Mouse (Mus musculus) limb, embryonic 10.5 days (tissue): Measurements from ENCODE around the gene Lasp1. TPM values are rescaled to one million over a fixed set of nuclear protein-coding genes. Genes with fewer than 3 reads are reported as not detected.
"Not testable (repeated sequence)": the region's sequence is repeated elsewhere in the genome, so short reads cannot be mapped to it uniquely, and the experiment has no call there.

Source experiments
- DNase-seq: peaks from one replicate; pipeline ENCODE4 v3.0.0-alpha.2; 2017; ENCODE audit warnings: low spot score
- H3K27ac ChIP-seq: fragments of 300-500 bp; sonication (generic); 2 replicates; pipeline ENCODE4 v1.5.1; 2016; ENCODE audit warnings: mild to moderate bottlenecking
- H3K27me3 ChIP-seq: fragments of 300-500 bp; sonication (generic); 2 replicates; pipeline ENCODE4 v1.6.1; 2016; ENCODE audit warnings: low read depth, mild to moderate bottlenecking; ENCODE audit not compliant: poor library complexity, severe bottlenecking
- H3K36me3 ChIP-seq: fragments of 300-500 bp; sonication (generic); 2 replicates; pipeline ENCODE4 v1.6.1; 2016; ENCODE audit warnings: mild to moderate bottlenecking, moderate library complexity
- H3K4me1 ChIP-seq: fragments of 300-500 bp; sonication (generic); 2 replicates; pipeline ENCODE4 v1.6.1; 2016
- H3K4me3 ChIP-seq: fragments of 300-500 bp; sonication (generic); 2 replicates; pipeline ENCODE4 v1.5.1; 2016; ENCODE audit warnings: mild to moderate bottlenecking, moderate library complexity
- H3K9me3 ChIP-seq: fragments of 300-500 bp; sonication (generic); replicated peaks from 2 replicates; pipeline ENCODE4 v1.6.1; 2016; ENCODE audit warnings: mild to moderate bottlenecking
- WGBS: fragments of 180-500 bp; shearing (Covaris S2); methylation state at CpG from one replicate; pipeline ENCODE4 v1.1.7; 2016; 5-methylcytosine and 5-hydroxymethylcytosine counted together
- polyA plus RNA-seq: library from polyadenylated mRNA; unstranded; fragments of >200 nt; fragmentation: Nextera tagmentation; extraction: Ambion mirVana; gene quantifications from 2 replicates; pipeline ENCODE4 v1.2.1, GENCODE M21; 2016

The Lasp1 gene
- polyA plus RNA-seq, 1 experiment from 2014 or later: 110 TPM

DNA sequence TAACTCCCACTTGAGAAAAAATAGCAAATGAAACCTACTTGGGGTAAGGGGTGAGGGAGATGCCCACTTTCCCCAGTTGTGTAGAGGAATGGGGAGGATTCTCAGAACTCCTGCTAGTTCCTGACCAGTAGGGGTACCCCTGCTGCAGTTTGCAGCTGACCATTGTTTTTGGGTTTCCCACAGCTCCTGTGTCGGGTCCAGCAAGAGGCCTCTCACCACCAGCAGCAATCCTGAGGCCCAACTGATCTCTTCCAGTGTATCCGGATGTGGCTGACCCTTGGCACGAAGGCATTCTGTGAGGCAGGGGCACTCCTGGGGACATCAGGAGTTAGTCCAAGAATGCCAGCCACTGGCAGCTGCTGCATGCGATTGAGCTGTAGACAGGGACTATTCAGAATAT lies 43.2 kb downstream of the Lasp1 start:
- H3K27me3 ChIP-seq: no peaks in the 10 kb centered on the region
- peaks cover 23% of the 10 kb centered on the region for H3K36me3 ChIP-seq
- DNase-seq: peak; percentile 42
- H3K27ac ChIP-seq: peak overlapping the region; percentile 94
- peak overlapping the region; percentile 67 for H3K4me3 ChIP-seq
- H3K9me3 ChIP-seq: no peaks in the 10 kb centered on the region
- peaks cover 30% of the 10 kb centered on the region for H3K4me1 ChIP-seq
- 50% methylated on average over 4 of the region's 4 CpGs for WGBS

GRCm38 (mm10) chr11:97850367-97850766 lies 51.6 kb downstream of the Lasp1 start:
- DNase-seq: no peak
- H3K27ac ChIP-seq: no peak overlapping the region

DNA sequence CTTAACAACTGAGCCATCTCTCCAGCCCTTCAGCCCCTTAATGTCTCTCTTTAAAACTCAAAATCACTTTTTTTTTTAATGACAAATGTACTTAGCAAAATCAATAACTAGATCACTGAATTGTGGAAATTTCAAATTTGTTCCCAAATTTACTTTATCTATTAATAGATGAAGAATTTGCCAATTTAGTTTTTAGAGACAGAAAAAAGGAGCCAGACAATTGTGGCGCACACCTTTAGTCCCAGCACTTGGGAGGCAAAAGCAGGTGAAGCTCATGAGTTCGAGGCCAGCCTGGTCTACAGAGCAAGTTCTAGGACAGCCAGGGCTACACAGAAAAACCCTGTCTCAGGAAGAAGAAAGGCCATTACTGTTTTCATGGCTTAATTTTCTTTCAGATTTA lies 52.8 kb downstream of the Lasp1 start:
- DNase-seq: no peak
- no peaks in the 10 kb centered on the region for H3K4me1 ChIP-seq
- no peaks in the 10 kb centered on the region for H3K36me3 ChIP-seq
- 92% methylated on average over 2 of the region's 2 CpGs for WGBS
- no peak overlapping the region for H3K4me3 ChIP-seq
- H3K9me3 ChIP-seq: no peaks in the 10 kb centered on the region
- no peak overlapping the region for H3K27ac ChIP-seq
- H3K27me3 ChIP-seq: no peaks in the 10 kb centered on the region

More at GRCm38 (mm10) chr11:97850367-97850766, 51.6 kb downstream of the Lasp1 start:
- Histone ChIP-seq H3K9me3 (no peaks in the 10 kb centered on the region), H3K4me1 (no peaks in the 10 kb centered on the region), H3K4me3 (no peak overlapping the region), H3K36me3 (no peaks in the 10 kb centered on the region), H3K27me3 (no peaks in the 10 kb centered on the region)
- WGBS: 74% methylated on average over 6 of the region's 6 CpGs

DNA sequence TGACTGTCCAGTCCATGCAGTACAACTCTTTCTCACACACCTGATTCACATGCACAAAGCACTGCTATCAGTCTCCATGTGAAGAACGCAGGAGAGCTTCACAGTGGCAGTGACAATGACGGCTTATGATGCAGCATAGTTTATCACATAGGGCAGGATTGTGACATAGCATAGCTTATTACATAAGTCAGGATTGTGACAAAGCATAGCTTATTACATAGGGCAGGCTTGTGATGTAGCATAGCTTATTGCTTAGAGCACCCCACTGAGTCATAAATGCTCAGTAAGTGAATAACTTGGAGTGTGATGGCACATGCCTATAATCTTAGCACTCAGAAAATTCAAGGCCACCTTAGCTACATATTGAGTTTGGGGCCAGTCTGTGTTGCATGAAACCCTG lies 56.7 kb downstream of the Lasp1 start:
- Histone ChIP-seq H3K36me3 (no peaks in the 10 kb centered on the region), H3K27me3 (no peaks in the 10 kb centered on the region), H3K9me3 (no peaks in the 10 kb centered on the region), H3K4me3 (no peak overlapping the region), H3K27ac (no peak overlapping the region), H3K4me1 (no peaks in the 10 kb centered on the region)
- DNase-seq: no peak
- 92% methylated on average over 2 of the region's 2 CpGs for WGBS

- no peaks in the 10 kb centered on the region for H3K36me3 ChIP-seq
- H3K4me3 ChIP-seq: no peak overlapping the region
- H3K9me3 ChIP-seq: no peaks in the 10 kb centered on the region
- no peaks in the 10 kb centered on the region for H3K27me3 ChIP-seq
- no peaks in the 10 kb centered on the region for H3K4me1 ChIP-seq
- no peak for DNase-seq
- H3K27ac ChIP-seq: no peak overlapping the region
- 53% methylated on average over 2 of the region's 2 CpGs for WGBS
These were observed 63.3 kb downstream of the Lasp1 start for GRCm38 (mm10) chr11:97862148-97862547.

DNA sequence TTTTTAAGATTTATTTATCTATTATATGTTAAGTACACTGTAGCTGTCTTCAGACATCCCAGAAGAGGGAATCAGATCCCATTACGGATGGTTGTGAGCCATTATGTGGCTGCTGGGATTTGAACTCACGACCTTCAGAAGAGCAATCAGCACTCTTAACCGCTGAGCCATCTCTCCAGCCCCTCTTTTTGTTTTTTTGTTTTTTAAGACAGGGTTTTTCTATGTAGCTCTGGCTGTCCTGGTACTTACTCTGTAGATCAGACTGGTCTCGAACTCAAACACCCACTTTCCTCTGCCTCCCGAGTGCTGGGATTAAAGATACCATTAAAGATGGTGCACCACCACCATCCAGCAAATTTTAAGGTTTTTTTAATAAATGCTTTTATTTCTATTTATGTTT lies 66.6 kb downstream of the Lasp1 start:
- Histone ChIP-seq H3K9me3 (no peaks in the 10 kb centered on the region), H3K4me1 (no peaks in the 10 kb centered on the region), H3K27me3 (no peaks in the 10 kb centered on the region), H3K27ac (no peak overlapping the region), H3K36me3 (no peaks in the 10 kb centered on the region), H3K4me3 (no peak overlapping the region)
- no peak for DNase-seq
- 90% methylated on average over 5 of the region's 5 CpGs for WGBS

DNA sequence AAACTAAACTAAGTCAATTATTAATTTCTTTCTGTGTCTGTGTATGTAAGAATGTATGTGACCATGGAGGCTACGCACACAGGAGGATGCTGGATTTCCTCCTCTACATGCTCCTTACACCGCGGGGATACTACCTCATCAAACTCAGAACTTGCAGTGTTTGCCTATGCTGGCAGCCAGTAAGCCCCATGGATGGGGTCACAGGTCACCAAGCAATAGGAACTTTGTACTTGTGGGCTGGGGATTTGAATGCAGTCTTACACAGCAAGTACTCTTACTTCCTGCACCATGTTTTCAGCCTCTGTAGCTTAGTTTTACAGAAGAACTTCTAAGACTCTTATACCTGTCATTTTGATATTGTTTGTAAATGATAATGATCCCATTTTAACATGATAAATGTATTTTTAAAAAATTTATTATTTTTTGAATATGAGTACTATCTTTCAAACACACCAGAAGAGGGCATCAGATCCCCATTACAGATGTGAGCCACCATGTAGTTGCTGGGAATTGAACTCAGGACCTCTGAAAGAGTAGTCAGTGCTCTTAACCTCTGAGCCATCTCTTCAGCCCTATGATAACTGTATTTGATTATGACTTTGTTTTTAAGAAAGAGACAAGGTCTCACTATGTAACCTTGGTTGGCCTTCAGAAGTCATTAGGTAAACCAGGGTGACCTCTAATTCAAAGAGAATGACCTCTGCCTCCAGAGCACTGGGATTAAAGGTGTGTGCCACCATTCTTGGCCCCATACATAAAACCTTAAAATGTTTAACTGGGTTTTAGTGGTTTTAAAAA lies 67.5 kb downstream of the Lasp1 start:
- Histone ChIP-seq H3K9me3 (no peaks in the 10 kb centered on the region), H3K27me3 (no peaks in the 10 kb centered on the region), H3K4me3 (no peak overlapping the region), H3K36me3 (no peaks in the 10 kb centered on the region), H3K27ac (no peak overlapping the region), H3K4me1 (no peaks in the 10 kb centered on the region)
- DNase-seq: no peak
- WGBS: 84% methylated on average over 3 of the region's 3 CpGs

DNA sequence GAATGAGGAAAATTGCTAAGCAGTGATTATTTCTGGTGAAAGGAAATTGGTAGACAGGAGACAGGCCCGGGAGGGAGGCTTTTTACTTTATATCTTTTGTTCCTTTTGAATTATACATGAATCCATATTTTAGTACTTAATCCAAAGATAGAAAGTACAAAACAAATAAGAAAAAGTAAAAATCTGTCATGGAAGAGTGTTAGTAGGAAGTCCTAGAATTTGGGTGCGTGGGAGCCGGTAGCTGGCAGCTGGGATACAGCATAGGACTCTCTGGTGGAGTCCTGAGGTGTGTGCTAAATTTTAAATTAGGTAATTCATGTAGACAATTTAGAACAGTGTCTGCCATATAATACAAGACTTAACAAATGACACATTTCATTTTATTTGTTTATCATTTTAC lies 68.8 kb downstream of the Lasp1 start:
- Histone ChIP-seq H3K27me3 (no peaks in the 10 kb centered on the region), H3K27ac (no peak overlapping the region), H3K4me1 (no peaks in the 10 kb centered on the region), H3K9me3 (no peaks in the 10 kb centered on the region), H3K36me3 (no peaks in the 10 kb centered on the region), H3K4me3 (no peak overlapping the region)
- WGBS: 90% methylated on average over 3 of the region's 3 CpGs
- no peak for DNase-seq

- DNase-seq, H3K4me1 ChIP-seq, H3K27ac ChIP-seq, H3K36me3 ChIP-seq, H3K9me3 ChIP-seq, H3K27me3 ChIP-seq, H3K4me3 ChIP-seq: not testable (repeated sequence)
- 88% methylated on average over 5 of the region's 5 CpGs for WGBS
These were observed 73.6 kb downstream of the Lasp1 start for GRCm38 (mm10) chr11:97872378-97872777.

DNA sequence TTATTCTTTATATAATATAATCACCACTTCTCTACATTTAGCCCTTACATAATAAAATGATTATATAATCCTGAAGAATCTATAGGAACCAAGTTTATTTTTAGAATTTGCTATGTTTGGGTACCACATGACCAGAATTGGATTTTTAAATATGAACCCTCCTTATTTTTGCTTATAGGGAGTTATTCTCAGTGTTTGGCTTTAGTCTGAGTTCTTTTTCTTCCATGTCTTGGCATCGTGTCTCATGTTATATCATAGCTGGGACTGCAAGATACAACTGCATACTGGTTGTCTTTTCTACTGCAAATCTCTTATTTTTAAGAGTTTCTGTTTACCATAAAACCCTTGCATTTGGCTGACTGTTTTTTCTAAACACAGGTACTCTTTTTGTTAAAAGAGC lies 75.6 kb downstream of the Lasp1 start:
- H3K9me3 ChIP-seq: no peaks in the 10 kb centered on the region
- H3K27me3 ChIP-seq: no peaks in the 10 kb centered on the region
- no peak overlapping the region for H3K27ac ChIP-seq
- H3K4me3 ChIP-seq: no peak overlapping the region
- no peak for DNase-seq
- peaks cover 4% of the 10 kb centered on the region; the same call in 1 of the 2 replicates for H3K4me1 ChIP-seq
- 95% methylated on average over 1 of the region's 1 CpGs for WGBS
- H3K36me3 ChIP-seq: no peaks in the 10 kb centered on the region

DNA sequence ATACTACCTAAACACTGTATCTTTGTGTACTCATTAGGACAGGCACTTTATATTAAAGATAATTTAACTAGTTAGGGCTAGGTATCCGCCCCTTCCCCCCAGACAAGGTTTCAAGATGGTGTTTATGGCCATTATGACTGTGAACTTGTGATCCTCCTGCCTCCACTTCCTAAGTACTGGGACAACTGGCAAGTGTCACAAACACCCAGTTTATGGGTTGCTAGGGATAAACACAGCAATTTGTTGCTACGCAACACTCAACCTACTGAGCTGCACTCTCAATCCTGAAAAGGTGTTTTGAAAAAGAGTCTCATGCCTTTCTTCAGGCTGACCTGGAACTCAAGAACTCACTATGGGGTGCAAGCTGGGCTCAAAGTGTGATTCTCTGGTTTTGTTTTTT lies 78.5 kb downstream of the Lasp1 start:
- no peaks in the 10 kb centered on the region for H3K27me3 ChIP-seq
- no peak overlapping the region for H3K27ac ChIP-seq
- DNase-seq: peak; percentile 64
- H3K36me3 ChIP-seq: no peaks in the 10 kb centered on the region
- no peak overlapping the region for H3K4me3 ChIP-seq
- WGBS: 50% methylated on average over 2 of the region's 2 CpGs
- peaks cover 4% of the 10 kb centered on the region; the same call in 1 of the 2 replicates for H3K4me1 ChIP-seq
- H3K9me3 ChIP-seq: no peaks in the 10 kb centered on the region

GRCm38 (mm10) chr11:97880362-97880761 lies 81.6 kb downstream of the Lasp1 start:
- Histone ChIP-seq H3K27me3 (no peaks in the 10 kb centered on the region), H3K36me3 (no peaks in the 10 kb centered on the region), H3K4me1 (peaks cover 4% of the 10 kb centered on the region; the same call in 1 of the 2 replicates), H3K27ac (no peak overlapping the region), H3K9me3 (no peaks in the 10 kb centered on the region), H3K4me3 (no peak overlapping the region)
- DNase-seq: no peak
- WGBS: 92% methylated on average over 4 of the region's 4 CpGs

DNA sequence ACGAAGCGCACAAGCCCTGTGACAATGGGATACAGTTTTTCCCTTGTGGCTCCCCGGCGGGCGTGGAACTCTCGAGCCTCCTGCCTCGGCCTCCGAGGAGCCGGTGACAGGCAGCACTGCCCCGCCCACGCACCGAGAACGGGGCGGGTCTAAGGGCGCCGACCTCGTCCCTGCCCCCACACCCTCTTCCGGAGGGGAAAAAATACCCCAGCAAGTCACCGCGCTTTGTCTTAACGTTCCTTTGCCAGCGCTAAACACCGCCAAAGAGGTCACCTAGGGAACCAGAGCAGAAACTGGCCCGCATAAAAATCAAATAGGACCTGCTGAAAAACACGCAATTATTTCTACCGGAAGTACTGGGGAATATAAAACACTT lies 84.7 kb downstream of the Lasp1 start:
- Histone ChIP-seq H3K27me3 (no peaks in the 10 kb centered on the region), H3K4me3 (peak overlapping the region; percentile 68), H3K27ac (peak overlapping the region; percentile 92), H3K4me1 (no peaks in the 10 kb centered on the region; the same call in 1 of the 2 replicates), H3K9me3 (no peaks in the 10 kb centered on the region), H3K36me3 (no peaks in the 10 kb centered on the region)
- 7% methylated on average over 26 of the region's 26 CpGs for WGBS
- DNase-seq: peak; percentile 80
